Mouse (Mus musculus) cerebellum, postnatal 10 days (tissue): ENCODE results near the gene Dnah11.
A peak's percentile ranks its signal among the peaks of the same experiment; 100 is the strongest.

ENCODE experiments used
- DNase-seq, 2 experiments: peaks; one replicate each; pipeline ENCODE4 v3.0.0; 2021; ENCODE audit warnings: mixed read lengths in 2 of 2

Gene Dnah11

DNA sequence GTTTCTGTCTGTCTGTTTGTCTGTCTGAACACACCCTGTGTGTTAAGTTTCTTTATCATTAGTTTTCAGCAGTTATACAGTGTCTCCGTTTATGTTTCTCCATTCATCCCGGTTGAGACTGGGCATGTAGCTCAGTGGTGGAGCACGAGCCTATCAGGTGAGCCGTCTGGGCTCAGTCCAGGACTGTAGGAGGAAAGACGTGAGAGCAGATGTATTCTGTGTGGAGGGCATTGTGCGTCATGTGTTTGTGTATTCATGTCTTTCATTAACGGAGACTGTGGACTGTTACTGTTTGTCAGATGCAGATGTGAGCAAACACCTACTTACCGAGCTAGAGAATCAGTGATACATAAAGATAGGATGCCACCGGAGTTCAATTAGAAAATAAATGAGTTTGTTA is 341.8 kb downstream of the Dnah11 start:
- no peak for DNase-seq

DNA sequence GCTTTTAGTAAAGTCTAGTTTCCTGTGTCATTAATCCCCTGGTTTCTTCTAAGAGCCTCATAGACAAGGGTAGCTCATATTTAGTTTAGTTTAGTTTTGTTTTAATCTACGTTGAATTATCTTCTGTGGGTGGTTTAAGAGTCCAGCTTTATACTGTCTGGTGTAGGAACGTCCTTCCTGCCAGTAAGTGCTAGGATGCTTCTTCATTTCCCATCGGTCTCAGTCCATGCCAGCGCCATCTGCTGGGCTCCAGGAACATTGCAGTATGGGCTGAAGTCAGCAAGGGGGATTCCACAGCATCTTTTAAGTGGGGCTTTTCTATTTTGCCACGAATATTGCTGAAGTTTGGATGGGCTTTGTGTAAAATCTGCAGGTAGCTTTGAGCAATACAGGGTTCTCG is 345.5 kb downstream of the Dnah11 start:
- peak; percentile 79 to 80 for DNase-seq

DNA sequence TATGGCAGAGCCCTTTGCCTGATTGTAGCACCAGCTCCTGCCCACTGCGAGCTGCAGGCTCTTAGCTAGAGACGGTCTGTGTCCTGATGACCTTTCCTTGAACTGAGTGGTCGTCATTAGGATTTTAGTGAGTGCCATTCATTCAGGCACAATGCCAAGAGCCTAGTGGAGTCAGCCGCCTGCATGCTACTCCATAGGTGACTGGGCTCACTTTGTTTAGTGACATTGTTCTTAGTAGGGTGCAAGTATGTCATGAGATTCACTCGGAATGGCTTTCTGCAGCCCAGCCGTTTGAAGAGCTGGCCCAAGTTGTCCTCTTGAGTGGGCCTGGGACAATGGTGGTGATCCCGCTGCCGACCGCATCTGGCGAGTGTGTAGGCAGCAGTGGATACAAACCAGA is 348.4 kb downstream of the Dnah11 start:
- DNase-seq, result no peak

DNA sequence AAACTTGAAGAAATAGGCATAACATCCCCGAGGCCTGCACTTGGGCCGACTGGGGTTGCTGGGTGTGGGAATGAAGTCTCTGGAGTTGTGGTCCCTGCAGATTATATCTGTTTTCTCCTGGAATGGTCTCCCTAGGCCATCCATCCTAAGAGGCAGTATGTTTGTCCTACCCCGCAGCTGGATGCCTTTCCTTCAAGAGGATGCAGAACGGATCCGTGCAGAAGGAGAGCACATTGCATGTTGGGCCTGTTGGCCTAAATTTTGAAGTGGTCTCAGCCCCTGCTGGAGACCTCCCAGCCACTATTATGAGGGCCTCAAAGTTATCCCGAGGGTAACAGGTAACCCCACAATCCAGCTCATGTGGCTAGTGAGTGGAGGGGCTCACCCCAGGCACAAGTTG is 350.2 kb downstream of the Dnah11 start:
- no peak for DNase-seq

DNA sequence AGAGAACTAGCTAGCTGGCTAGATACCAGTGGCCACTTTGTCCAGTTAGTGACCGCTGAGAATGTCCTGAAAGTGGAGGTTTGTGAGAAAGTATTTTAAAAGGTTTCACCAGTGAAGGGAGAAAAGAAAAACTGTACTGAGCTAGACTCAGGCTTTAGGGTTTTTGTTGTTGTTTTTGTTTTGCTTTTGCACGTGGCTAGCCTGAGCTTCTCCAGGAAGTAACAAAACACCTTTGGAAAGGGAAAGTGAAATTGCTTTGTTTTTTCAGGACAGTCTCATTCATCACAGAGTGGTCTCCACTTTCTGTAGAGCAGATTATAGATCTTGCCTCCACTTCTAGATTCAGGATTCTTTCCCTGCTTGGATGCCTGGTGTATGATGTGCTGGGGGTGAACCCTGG is 353.9 kb downstream of the Dnah11 start:
- DNase-seq, result no peak

DNA sequence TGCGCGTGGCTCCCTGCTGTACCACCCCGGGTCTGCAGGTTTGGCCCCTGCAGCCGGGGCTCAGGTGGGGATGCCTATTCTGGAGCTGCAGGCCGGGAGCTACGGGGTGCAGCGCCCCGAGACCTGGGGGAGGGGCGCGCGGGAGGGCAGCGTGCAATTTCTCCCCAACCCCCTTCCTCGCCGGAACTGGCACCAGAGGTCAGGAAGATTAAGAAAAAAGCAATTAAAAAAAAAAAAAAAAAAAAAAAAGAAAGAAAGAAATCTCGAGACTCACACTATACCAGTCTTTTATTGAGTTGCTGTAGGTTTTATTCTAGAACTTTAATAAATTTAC is 354.8 kb downstream of the Dnah11 start:
- DNase-seq, result no peak

DNA sequence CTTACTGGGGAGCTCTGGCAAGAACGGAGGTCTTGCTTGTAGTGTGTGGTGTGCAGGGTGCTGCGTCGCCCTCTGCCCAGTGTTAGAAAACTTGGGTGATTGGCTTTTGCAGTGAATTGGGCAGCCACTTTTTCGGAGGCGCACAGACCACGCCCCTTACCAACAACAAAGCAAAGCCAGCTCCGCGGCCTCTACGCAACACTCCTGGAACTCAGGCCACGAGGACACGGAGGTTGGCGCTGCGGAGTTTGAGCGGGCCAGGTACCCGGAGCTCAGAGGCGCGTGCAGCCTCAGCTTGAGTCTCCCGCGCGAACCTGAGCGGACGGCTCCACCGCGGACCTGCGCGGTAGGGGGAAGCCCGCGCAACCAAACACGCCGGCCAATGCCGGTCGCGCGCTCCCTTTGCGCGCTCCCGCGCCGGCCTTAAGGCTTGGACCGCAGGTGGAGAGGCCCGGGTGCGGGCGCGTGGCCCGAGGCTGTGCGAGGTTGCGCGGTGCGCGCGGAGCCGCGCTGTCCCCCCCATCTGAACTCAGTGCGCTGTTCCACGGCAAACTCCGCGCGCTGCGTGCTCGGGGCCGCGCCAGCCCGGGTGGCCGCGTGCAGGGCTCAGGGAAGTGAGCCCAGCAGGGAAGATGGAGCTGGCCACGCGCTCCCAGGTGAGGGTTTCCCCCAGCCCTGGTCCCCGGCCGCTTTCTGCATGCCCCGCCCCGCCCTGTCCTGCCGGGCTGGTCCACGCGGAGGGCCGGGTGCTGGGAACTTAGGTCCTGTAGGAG is 355.4 kb downstream of the Dnah11 start:
- DNase-seq, result peak; percentile 75 to 81

DNA sequence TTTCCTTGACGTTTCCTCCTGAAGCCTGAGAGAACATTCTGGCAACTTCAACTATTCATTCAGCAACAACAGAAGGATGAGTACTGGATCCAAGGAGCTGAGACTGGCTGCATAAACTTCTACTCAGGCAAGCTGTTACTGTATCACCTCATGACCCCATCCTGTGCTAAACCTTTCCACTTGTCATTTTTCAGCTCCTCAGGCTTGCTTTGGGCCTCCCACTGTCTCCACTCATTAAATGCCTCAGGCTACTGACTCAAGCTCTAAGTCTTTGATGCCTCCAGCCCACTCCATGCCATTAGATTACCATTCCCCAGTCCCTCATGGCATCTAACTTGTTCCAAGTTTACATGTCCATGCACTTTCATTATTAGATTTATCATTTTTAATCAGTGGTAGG is 356.2 kb downstream of the Dnah11 start:
- DNase-seq, result no peak

DNA sequence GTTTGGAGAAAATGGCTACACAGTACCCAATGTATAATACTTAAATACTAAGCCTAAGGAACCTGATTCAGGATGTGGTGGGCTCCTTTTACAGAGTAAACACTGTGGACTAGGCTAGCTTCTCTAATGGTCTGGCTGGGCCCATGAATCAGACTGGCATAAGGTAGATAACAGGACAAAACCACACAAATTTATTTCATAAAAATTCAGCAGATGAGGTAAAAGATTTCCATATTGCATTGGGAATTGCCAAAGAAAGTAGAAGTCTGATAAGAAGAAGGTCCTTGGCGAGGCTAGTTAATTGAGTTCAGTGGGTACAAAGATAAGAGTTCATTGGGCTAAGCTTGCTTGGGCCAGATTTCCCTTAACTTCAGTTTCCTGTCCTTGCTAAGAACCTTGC is 358.1 kb downstream of the Dnah11 start:
- DNase-seq, result no peak

DNA sequence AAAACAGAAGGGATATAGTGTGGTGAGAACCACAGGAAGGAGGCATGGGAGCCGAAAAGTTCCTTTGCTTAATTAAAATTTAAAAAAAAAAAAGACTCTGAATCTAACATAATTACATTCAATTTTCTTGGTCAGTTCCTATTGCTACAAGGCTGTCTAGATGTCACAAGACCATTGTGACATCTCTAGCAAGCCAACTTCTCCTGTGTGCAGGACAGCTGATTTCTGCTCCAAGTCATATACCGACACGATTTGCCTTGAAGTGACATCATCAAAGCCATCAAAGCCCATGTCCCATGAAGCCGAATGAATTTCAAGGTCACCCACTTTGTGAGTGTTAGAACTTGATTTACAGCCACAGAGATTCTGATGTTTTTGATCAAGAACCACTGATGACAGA is 361.5 kb downstream of the Dnah11 start:
- DNase-seq, result no peak

DNA sequence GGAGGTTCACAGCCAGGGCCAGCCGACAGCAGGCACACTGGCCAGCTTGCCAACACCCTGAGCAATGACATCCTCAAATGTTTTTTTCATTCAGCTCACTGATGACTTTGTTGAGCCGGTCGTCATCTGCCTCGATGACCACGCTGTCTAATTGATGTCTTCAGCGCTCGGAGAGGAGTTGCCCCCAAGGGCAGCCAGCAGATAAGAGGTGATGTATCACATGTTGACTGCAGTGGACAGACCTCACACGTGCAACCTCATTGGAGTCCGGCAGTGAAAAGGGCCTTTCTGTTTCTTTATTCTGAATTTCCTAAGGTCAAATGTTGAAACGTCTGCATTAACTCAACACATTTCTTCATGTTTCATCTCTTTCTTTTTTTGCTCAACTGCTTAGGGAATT is 363.5 kb downstream of the Dnah11 start:
- DNase-seq, result peak in 1 of 2 experiments; percentile 17

DNA sequence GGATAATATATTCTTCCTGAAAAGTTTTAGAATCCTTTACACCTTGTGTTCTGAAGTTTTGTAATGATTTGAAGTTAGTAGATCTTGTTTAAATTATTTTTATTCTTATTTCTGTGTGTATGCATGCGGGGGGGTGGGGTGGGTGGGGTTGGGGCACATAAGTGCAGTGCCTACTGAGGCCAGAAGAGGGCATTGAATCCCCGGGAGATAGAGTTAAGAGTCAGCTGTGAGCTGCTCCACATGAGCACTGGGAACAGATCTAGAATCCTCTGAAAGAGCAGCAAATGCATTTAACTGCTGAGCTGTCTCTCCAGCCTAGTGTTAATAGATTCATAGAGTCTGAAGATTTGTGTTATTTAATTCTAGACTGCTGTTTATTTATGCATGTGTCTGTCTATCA is 364.2 kb downstream of the Dnah11 start:
- no peak for DNase-seq

DNA sequence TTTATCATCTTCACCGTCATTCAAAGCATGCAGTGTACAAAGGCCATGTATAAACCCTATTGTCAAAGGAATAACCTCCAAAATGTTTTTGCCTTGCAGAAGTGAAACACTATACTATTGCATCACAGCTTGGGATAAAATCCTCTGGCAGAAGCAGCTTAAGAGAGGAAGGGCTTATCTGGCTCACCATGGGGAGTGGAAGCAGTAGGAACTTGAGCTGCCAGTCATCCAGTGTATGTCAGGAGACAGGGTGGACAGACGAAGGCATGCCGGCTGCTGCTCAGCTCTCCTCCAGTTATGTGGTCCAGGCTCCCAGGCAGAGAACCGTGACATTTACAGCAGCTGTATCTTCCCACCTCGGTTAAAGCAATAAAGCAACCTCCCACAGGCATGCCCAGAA is 366.7 kb downstream of the Dnah11 start:
- no peak for DNase-seq

DNA sequence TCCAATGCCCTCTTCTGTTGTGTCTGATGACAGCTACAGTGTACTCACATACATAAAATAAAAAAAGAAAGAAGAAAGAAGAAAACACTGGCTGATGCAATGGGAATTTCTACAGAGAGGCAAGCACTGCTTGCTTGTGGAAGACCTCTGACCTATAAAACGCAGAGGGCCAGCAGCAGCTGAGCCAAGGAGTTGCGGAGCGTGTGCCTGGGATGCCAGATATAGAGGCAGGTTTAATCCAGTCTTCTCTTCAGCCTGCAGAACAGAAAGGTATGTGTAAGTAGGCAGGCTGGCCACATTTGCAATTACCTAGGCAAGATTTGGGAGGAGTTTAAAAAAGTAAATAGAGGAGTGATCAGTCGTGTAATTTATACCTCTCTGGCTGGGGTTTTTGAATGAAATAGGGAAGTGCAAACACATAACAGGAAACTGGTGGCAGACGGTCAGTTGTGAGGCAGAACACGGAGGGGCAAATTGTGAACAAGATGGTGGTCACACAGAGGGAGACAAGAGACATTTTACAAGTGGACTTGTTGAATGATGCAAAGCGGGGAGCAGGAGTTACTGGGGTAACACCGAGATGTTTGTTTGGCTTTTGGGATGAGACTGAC is 367.4 kb downstream of the Dnah11 start:
- DNase-seq, result no peak

DNA sequence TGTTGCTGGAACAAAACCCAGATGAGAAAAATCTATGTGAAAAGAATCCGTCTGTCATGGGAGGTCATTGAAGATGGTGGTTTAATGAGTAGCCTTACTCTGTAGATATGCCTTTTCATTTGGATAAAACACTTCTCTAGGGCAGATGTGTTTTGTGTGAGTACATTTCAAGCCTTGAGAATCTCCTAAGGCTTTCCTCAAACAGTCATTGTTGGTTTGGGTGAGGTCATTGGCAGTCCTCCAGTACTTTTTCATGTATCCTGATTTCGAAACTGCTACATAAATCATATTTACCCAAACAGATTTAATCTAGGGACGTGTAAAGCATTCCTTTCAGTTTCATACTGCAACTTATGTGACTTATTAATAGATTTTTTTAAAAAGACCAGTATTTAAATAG is 370.5 kb downstream of the Dnah11 start:
- no peak for DNase-seq
